Mouse (Mus musculus) ES-E14 (cell line): Measurements from ENCODE around the gene Zfhx3. TPM values are rescaled to one million over a fixed set of nuclear protein-coding genes. Genes with fewer than 3 reads are reported as not detected.

Experiments
- DNase-seq: peaks from one replicate; pipeline ENCODE4 v3.0.0-alpha.2; 2013; ENCODE audit warnings: low read depth, low spot score
- H3K27ac ChIP-seq: 2 replicates; pipeline ENCODE4 v1.5.1; 2012; ENCODE audit warnings: low read depth, mild to moderate bottlenecking, low read length, moderate library complexity, mixed read lengths; ENCODE audit not compliant: poor library complexity, insufficient read depth, severe bottlenecking
- H3K36me3 ChIP-seq: 2 replicates; pipeline ENCODE4 v1.6.1; 2012; ENCODE audit warnings: mild to moderate bottlenecking, low read length, moderate library complexity, mixed read lengths; ENCODE audit not compliant: control insufficient read depth, poor library complexity, insufficient read depth, severe bottlenecking
- H3K4me1 ChIP-seq, 2 experiments: fragments of 150-350 bp in 1 of 2; sonication (generic) in 1 of 2; 2 replicates each; pipeline ENCODE4 v1.6.1; 2012; ENCODE audit warnings: low read length in 2 of 2, mild to moderate bottlenecking in 1 of 2, mixed read lengths in 1 of 2; ENCODE audit not compliant: control insufficient read depth in 2 of 2, insufficient read depth in 2 of 2, poor library complexity in 1 of 2
- H3K4me3 ChIP-seq, 2 experiments: fragments of 150-350 bp in 1 of 2; sonication (generic) in 1 of 2; 2 replicates each; pipeline ENCODE4 v1.5.1; 2012; ENCODE audit warnings: low read length in 2 of 2, low read depth in 1 of 2, mild to moderate bottlenecking in 1 of 2, mixed read lengths in 1 of 2; ENCODE audit not compliant: insufficient read depth in 1 of 2, poor library complexity in 1 of 2, severe bottlenecking in 1 of 2
- H3K9ac ChIP-seq: 2 replicates; pipeline ENCODE4 v1.6.1; 2012; ENCODE audit warnings: low read depth, mild to moderate bottlenecking, low read length, mixed read lengths; ENCODE audit not compliant: poor library complexity, insufficient read depth, severe bottlenecking
- H3K9me3 ChIP-seq: fragments of 150-350 bp; sonication (generic); 2 replicates; pipeline ENCODE4 v1.6.1; 2012; ENCODE audit warnings: low read depth, mild to moderate bottlenecking, low read length; ENCODE audit not compliant: control insufficient read depth, insufficient read depth
- CHD2 ChIP-seq: IDR thresholded peaks from 2 replicates; pipeline ENCODE4 v1.6.1; 2014; ENCODE audit warnings: mild to moderate bottlenecking, low read depth, low read length, inconsistent platforms
- HCFC1 ChIP-seq: IDR thresholded peaks from 2 replicates; pipeline ENCODE4 v1.6.1; 2012; ENCODE audit warnings: low read length, inconsistent platforms, borderline replicate concordance; ENCODE audit not compliant: insufficient read depth
- MAFK ChIP-seq: IDR thresholded peaks from 2 replicates; pipeline ENCODE4 v1.6.1; 2014; ENCODE audit warnings: mild to moderate bottlenecking, low read depth, low read length, inconsistent platforms; ENCODE audit not compliant: insufficient read depth
- ZC3H11A ChIP-seq: IDR thresholded peaks from 2 replicates; pipeline ENCODE4 v1.6.1; 2012; ENCODE audit warnings: low read depth, mild to moderate bottlenecking, inconsistent platforms, low read length, borderline replicate concordance
- ZNF384 ChIP-seq: IDR thresholded peaks from 2 replicates; pipeline ENCODE4 v1.6.1; 2012; ENCODE audit warnings: low read depth, low read length, inconsistent platforms
- in situ Hi-C, 2 experiments: fragments of 600-800 bp; cut with MboI; formaldehyde crosslinking; loops; one replicate each; pipeline ENCODE4 v1.15.1; 2025; ENCODE audit warnings: low sequenced_read_pairs in 2 of 2, inconsistent platforms in 1 of 2; ENCODE audit not compliant: unreplicated experiment in 2 of 2
- total RNA-seq: library from RNA; depleted of rRNA; stranded (reverse); fragments of 300-350 nt; gene quantifications from 2 replicates; pipeline ENCODE4 v1.2.3, GENCODE M21; 2012

Zfhx3 gene
- total RNA-seq, 1 experiment = 8.8 TPM

DNA sequence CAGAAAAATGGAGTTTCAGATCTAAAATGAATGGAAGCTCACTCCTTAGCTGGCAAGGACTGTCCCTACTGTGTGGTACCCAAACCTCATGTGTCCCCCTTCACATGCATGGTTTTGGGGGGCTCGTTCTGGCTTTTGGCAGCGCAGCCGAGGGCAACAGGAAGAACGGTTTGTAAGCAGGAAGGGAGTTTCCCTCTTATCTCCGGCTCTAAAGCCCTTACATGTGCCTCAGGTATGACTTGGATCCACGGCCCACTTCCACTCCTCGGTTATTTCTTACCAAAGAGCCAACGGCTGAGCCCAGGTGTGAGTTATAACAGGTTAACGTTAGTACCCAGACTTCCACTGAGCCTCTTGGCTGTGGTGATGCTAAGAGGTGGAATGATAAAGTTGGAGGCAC, 990.3 kb downstream of the Zfhx3 start:
- in situ Hi-C loops = no loop called here
- Histone ChIP-seq H3K27ac (no peak overlapping the region), H3K4me1 (no peaks in the 10 kb centered on the region), H3K9me3 (no peaks in the 10 kb centered on the region), H3K9ac (no peak overlapping the region), H3K36me3 (peaks cover 7% of the 10 kb centered on the region; the same call in 1 of the 2 replicates), H3K4me3 (no peak overlapping the region)
- no peak for TF ChIP-seq MAFK
- no peak for TF ChIP-seq HCFC1
- DNase-seq = no peak

DNA sequence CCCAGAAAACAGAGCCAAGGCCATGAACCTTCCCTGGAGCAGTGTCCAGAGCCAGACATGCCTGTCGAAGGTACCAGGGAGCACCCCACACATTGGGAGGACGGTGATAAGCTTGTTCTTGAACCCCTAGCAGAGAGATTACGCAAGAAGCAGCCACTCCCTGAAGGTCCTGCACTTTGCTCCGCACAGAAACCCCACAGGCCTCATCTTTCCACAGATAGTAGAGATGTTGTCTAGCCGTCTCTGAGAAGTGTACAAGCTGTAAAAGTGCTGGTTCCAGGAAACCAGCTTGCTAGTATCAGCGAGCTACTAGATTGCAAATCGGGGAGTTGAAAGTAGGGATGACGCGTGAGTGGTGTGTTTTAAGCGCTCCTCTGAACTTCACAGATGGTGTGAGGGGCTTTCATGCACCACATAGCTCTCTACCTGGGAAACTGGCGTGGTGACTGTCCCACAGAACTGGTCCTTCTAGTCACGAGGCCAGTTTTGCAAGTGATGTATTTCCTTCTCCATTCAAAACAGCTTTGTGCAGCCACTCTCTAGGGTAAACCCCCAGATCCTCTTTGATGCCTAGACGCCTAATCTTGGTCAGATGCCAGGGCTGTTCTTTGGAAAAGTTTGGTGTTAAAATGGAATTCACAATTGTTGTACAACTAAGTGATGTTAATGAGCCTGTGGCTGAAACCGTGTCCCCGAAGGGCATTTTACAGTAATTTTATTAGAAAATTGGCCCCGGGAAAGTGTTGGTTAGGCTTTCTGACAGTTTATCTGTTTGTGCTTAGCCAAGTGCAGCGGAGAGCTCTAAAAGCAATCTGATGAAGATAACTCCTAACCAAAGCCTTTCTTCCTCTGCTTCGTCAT, 993.6 kb downstream of the Zfhx3 start:
- DNase-seq = no peak
- in situ Hi-C loops = no loop called here
- TF ChIP-seq MAFK (no peak), CHD2 (no peak), ZNF384 (no peak), HCFC1 (no peak), ZC3H11A (no peak)
- Histone ChIP-seq H3K36me3 (peaks cover 7% of the 10 kb centered on the region; the same call in 1 of the 2 replicates), H3K4me1 (no peaks in the 10 kb centered on the region), H3K27ac (no peak overlapping the region), H3K9me3 (no peaks in the 10 kb centered on the region), H3K4me3 (no peak overlapping the region), H3K9ac (no peak overlapping the region)

DNA sequence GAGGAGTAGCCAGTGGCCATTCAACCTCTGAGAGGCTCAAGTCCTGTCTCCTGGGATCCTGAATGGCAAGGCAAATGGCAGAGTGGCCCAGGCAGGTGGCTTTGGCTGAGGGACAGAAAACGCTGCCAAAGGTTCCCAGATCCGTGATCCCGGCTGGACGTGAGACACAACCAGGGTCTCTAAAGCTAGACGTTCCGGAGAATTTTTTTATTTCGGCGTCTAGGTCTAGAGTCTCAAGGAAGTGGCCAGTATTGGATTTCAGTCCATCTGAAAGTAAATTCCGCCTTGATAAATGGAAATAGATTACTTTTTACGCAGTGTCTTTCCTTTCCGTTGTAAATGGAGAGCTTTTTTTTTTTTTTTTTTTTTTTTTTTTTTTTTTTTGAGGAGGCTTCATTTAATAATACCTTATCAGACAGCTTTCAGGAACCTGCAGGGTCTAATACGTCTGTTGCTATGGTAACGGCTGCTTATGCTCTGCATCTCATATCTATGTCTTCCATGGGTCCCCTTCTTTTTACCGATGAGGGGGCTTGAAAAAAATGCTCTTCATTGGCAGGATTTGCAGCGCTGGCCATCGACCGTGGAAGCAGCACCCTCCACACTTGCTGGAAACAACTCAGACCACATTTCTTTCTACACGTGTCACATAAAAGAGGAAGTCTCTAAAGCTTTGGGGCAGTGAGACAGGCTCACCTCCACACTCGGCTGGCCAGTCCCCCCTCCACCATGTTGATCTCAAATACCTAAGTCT, 994.4 kb downstream of the Zfhx3 start:
- no peaks in the 10 kb centered on the region for H3K4me1 ChIP-seq
- DNase-seq = no peak
- no peak for TF ChIP-seq ZC3H11A
- no peak for TF ChIP-seq MAFK
- no peak for TF ChIP-seq ZNF384
- TF ChIP-seq CHD2 = no peak
- no peak for TF ChIP-seq HCFC1
- H3K4me3 ChIP-seq = no peak overlapping the region
- no peak overlapping the region for H3K9ac ChIP-seq
- H3K9me3 ChIP-seq = no peaks in the 10 kb centered on the region
- in situ Hi-C loops = no loop called here
- H3K36me3 ChIP-seq = peaks cover 9% of the 10 kb centered on the region; the same call in 1 of the 2 replicates
- no peak overlapping the region for H3K27ac ChIP-seq

DNA sequence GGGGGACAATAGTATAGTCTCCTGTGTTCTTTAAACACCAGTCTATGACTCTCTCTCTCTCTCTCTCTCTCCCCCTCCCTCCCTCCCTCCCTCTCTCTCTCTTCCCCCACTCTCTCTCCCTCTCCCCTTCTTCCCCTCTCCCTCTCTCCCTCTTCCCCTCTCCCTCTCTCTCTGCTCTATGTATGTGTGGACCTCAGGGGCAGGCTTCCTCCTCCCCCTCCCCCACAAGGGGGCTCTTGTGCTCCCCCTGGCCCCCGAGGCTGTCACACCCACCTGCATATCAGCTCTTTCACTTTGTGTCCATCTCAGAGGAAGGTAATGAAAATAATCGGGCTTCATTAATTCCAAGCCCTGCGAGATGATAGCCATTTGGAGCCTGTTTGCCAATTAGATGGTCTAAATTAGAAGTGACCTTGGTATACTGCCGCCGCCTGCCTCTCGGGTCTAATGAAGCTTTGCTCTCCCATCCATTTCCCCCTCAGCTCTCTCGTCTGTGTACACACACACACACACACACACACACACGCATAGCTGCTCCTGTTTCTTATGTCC, 995.5 kb downstream of the Zfhx3 start:
- TF ChIP-seq ZC3H11A (no peak), HCFC1 (no peak), ZNF384 (no peak), MAFK (no peak), CHD2 (no peak)
- Histone ChIP-seq H3K36me3 (peaks cover 9% of the 10 kb centered on the region; the same call in 1 of the 2 replicates), H3K9ac (no peak overlapping the region), H3K4me3 (no peak overlapping the region), H3K4me1 (no peaks in the 10 kb centered on the region), H3K9me3 (no peaks in the 10 kb centered on the region), H3K27ac (no peak overlapping the region)
- DNase-seq = no peak
- in situ Hi-C loops = no loop called here
